Mouse (Mus musculus) T-helper 2 cell (primary cell): ENCODE results near the gene Dbh.

ENCODE experiments used
- in situ Hi-C: fragments of 300-600 bp; cut with MboI, MseI; formaldehyde crosslinking; loops from one replicate; pipeline ENCODE4 v1.15.1; 2025; ENCODE audit warnings: high pct_unique_total_duplicates

Gene Dbh

GRCm38 (mm10) chr2:27215537-27215936 lies 50.5 kb downstream of the Dbh start:
- in situ Hi-C loops: no loop called here

- in situ Hi-C loops: no loop called here
Observed at GRCm38 (mm10) chr2:27218121-27218544, 53.1 kb downstream of the Dbh start.

GRCm38 (mm10) chr2:27218569-27218968 lies 53.5 kb downstream of the Dbh start:
- in situ Hi-C loops: no loop called here

GRCm38 (mm10) chr2:27223012-27223421 lies 58.0 kb downstream of the Dbh start:
- in situ Hi-C loops: no loop called here

GRCm38 (mm10) chr2:27226572-27226971 lies 61.5 kb downstream of the Dbh start:
- in situ Hi-C loops: no loop called here

GRCm38 (mm10) chr2:27228809-27229480 lies 63.9 kb downstream of the Dbh start:
- in situ Hi-C loops: no loop called here

GRCm38 (mm10) chr2:27229481-27230105 lies 64.6 kb downstream of the Dbh start:
- in situ Hi-C loops: loop anchor here (10.0 kb wide), 1 partner anchor 105 kb away; no protein-coding TSS in a partner anchor

- in situ Hi-C loops: loop anchor here (10.0 kb wide), 1 partner anchor 108 kb away; no protein-coding TSS in a partner anchor
Observed at GRCm38 (mm10) chr2:27232376-27232775, 67.3 kb downstream of the Dbh start.
